In genomic region chr6:9066435-9066834, GRCm38 (mm10) we compare ENCODE assay signal across 25 mouse cellular contexts.
A peak's percentile ranks its signal among the peaks of the same experiment; 100 is the strongest.
DNase-seq lines count a peak whose midpoint lies in the region; ATAC-seq and TF ChIP-seq lines count a peak whose summit lies in the region.
"Had no signal": no experiment of that assay in that cellular context is flagged by ENCODE, and none has a peak within 500 bp of the region (broad histone marks: within the 10 kb centered on the region; RNA-seq: fewer than 3 reads in every experiment).

No protein-coding gene starts in this region.

- peak; percentile 59; the same call in 1 of the 2 replicates for ATAC-seq in forebrain, embryonic 12.5 days (ENCODE audit: low FRiP score)
- ATAC-seq in forebrain, embryonic 14.5 days: peak; percentile 80
- ATAC-seq: activated CD4-positive, CD25-positive, alpha-beta regulatory T cell, adult 4 months; CD4-positive, CD25-positive, alpha-beta regulatory T cell, adult 4 months; hindbrain, embryonic 16.5 days; intestine, embryonic 15.5 days had no signal

- no peak for DNase-seq in forebrain, embryonic 10.5 days (ENCODE audit: extremely low spot score, low spot score)
- peak; percentile 80 for DNase-seq in brain, embryonic 14.5 days (ENCODE audit: low read depth)
- peak; percentile 63 for DNase-seq in forebrain, embryonic 14.5 days (ENCODE audit: low spot score)
- DNase-seq in retina, embryonic 14.5 days (ENCODE audit: low spot score): peak; percentile 76
- DNase-seq in right cerebral cortex, postnatal 10 days (ENCODE audit: low spot score in 2 of 2): no peak
- no peak for DNase-seq in thymus, adult 18-20 months
- DNase-seq in layer of hippocampus, postnatal 14 days (ENCODE audit: low spot score in 2 of 2): no peak
- DNase-seq: adrenal gland, adult 8-10 months; adrenal gland, postnatal 25 days; cerebellum, adult 18-20 months; cerebellum, adult 9-10 months; cerebellum, postnatal 14 days; gastrocnemius, postnatal 10 days; gastrocnemius, postnatal 36 days; heart, adult 2 months; kidney, adult 11 months had no signal

- no peak overlapping the region for H3K4me3 ChIP-seq in forebrain, embryonic 12.5 days (replicated peaks)
- H3K4me3 ChIP-seq in forebrain, embryonic 10.5 days: no peak overlapping the region
- H3K4me3 ChIP-seq in forebrain, embryonic 14.5 days (ENCODE audit: low read depth, low read length): no peak overlapping the region
- H3K4me3 ChIP-seq: embryonic facial prominence, embryonic 13.5 days; heart, adult 2 months; hindbrain, embryonic 10.5 days; hindbrain, embryonic 13.5 days; intestine, embryonic 15.5 days had no signal

- H3K27ac ChIP-seq in forebrain, embryonic 12.5 days: no peak overlapping the region
- no peak overlapping the region for H3K27ac ChIP-seq in forebrain, embryonic 10.5 days
- no peak overlapping the region for H3K27ac ChIP-seq in forebrain, embryonic 14.5 days (ENCODE audit: low read depth, low read length)
- H3K27ac ChIP-seq: embryonic facial prominence, embryonic 13.5 days; heart, adult 2 months; hindbrain, embryonic 10.5 days; hindbrain, embryonic 13.5 days; intestine, embryonic 15.5 days had no signal

- no peaks in the 10 kb centered on the region for H3K27me3 ChIP-seq in forebrain, embryonic 12.5 days
- H3K27me3 ChIP-seq in forebrain, embryonic 10.5 days (ENCODE audit: poor library complexity, severe bottlenecking): peaks cover 9% of the 10 kb centered on the region; the same call in 1 of the 2 replicates
- H3K27me3 ChIP-seq in forebrain, embryonic 14.5 days (replicated peaks; ENCODE audit: control insufficient read depth, insufficient read depth, low read length): no peaks in the 10 kb centered on the region
- H3K27me3 ChIP-seq: hindbrain, embryonic 13.5 days; intestine, embryonic 15.5 days had no signal

- H3K9me3 ChIP-seq in forebrain, embryonic 12.5 days: no peaks in the 10 kb centered on the region
- H3K9me3 ChIP-seq in forebrain, embryonic 10.5 days: no peaks in the 10 kb centered on the region
- H3K9me3 ChIP-seq in forebrain, embryonic 14.5 days (replicated peaks; ENCODE audit: control insufficient read depth, low read length): no peaks in the 10 kb centered on the region
- H3K9me3 ChIP-seq: embryonic facial prominence, embryonic 13.5 days; hindbrain, embryonic 10.5 days; hindbrain, embryonic 13.5 days; intestine, embryonic 15.5 days had no signal

- WGBS in forebrain, embryonic 12.5 days: 34% methylated on average over 3 of the region's 3 CpGs
- WGBS in forebrain, embryonic 10.5 days: 42% methylated on average over 3 of the region's 3 CpGs
- 17% methylated on average over 3 of the region's 3 CpGs for WGBS in forebrain, embryonic 14.5 days

- H3K36me3 ChIP-seq in forebrain, embryonic 12.5 days (replicated peaks): no peaks in the 10 kb centered on the region
- H3K36me3 ChIP-seq in forebrain, embryonic 10.5 days (replicated peaks): no peaks in the 10 kb centered on the region
- no peaks in the 10 kb centered on the region for H3K36me3 ChIP-seq in forebrain, embryonic 14.5 days (ENCODE audit: control insufficient read depth, insufficient read depth, low read length)
- H3K36me3 ChIP-seq: embryonic facial prominence, embryonic 13.5 days; hindbrain, embryonic 10.5 days; hindbrain, embryonic 13.5 days; intestine, embryonic 15.5 days had no signal

- H3K9ac ChIP-seq in forebrain, embryonic 12.5 days: no peak overlapping the region
- no peak overlapping the region for H3K9ac ChIP-seq in forebrain, embryonic 14.5 days (ENCODE audit: low read length)
- H3K9ac ChIP-seq: embryonic facial prominence, embryonic 13.5 days; hindbrain, embryonic 13.5 days; intestine, embryonic 15.5 days had no signal

- no peak overlapping the region for H3K4me2 ChIP-seq in forebrain, embryonic 12.5 days
- H3K4me2 ChIP-seq in forebrain, embryonic 14.5 days (ENCODE audit: low read length): no peak overlapping the region
- H3K4me2 ChIP-seq: embryonic facial prominence, embryonic 13.5 days; heart, embryonic 11.5 days; hindbrain, embryonic 13.5 days; intestine, embryonic 15.5 days had no signal

- no peak for TF ChIP-seq CTCF in brain, embryonic 14.5 days (IDR thresholded peaks at IDR 0.05; ENCODE audit: borderline replicate concordance, extremely low read depth, insufficient read depth, insufficient read length)

- peaks cover 8% of the 10 kb centered on the region; the same call in 1 of the 2 replicates for H3K4me1 ChIP-seq in forebrain, embryonic 12.5 days
- peaks cover 37% of the 10 kb centered on the region for H3K4me1 ChIP-seq in forebrain, embryonic 10.5 days
- peaks cover 6% of the 10 kb centered on the region; the same call in 1 of the 2 replicates for H3K4me1 ChIP-seq in forebrain, embryonic 14.5 days (ENCODE audit: control insufficient read depth, insufficient read depth, low read length)
- H3K4me1 ChIP-seq: hindbrain, embryonic 10.5 days; intestine, embryonic 15.5 days had no signal

- no peak for TF ChIP-seq POLR2A in brain, embryonic 14.5 days (IDR thresholded peaks at IDR 0.05; ENCODE audit: borderline replicate concordance, extremely low read depth, insufficient read depth, insufficient read length, poor library complexity, severe bottlenecking)

Comparison
In these comparisons a context has a peak if more than half of its experiments do, and no peak if none do; other contexts are left out.
1. DNase-seq: peak in brain, embryonic 14.5 days (single experiment), forebrain, embryonic 14.5 days (single experiment) and retina, embryonic 14.5 days (single experiment); none in forebrain, embryonic 10.5 days (single experiment), right cerebral cortex, postnatal 10 days (0 of 2), thymus, adult 18-20 months (0 of 2) and layer of hippocampus, postnatal 14 days (0 of 2).